Mouse (Mus musculus) midbrain, embryonic 15.5 days (tissue): Measurements from ENCODE around the gene Nr4a2. TPM values are rescaled to one million over a fixed set of nuclear protein-coding genes. Genes with fewer than 3 reads are reported as not detected.

Experiments
- polyA plus RNA-seq: library from polyadenylated mRNA; unstranded; fragments of >200 nt; fragmentation: Nextera tagmentation; extraction: Ambion mirVana; gene quantifications from 2 replicates; pipeline ENCODE4 v1.2.1, GENCODE M21; 2015

The Nr4a2 gene
- polyA plus RNA-seq, 1 experiment from 2014 or later: 40.1 TPM

Other genes starting within 250 kb of the Nr4a2 start
- gene Gpd2, start 113.6 kb upstream of the Nr4a2 start, polyA plus RNA-seq: 19.5 and 20.5 TPM in 2 replicates